Mouse (Mus musculus): Measurements from ENCODE around the gene Prpf4. TPM values are rescaled to one million over a fixed set of nuclear protein-coding genes. Genes with fewer than 3 reads are reported as not detected.

Prpf4 gene
- 9.2 and 10.2 TPM in 2 replicates for polyA plus RNA-seq (2015; fragmentation: Nextera tagmentation; extraction: Ambion mirVana)

GRCm38 (mm10) chr4:62408601-62409282 lies at the start of gene Prpf4, which contains the start of gene Cdc26:
TSS of gene Prpf4 (plus strand) at chr4:62408797.
TSS of gene Cdc26 (minus strand) at chr4:62408642.

GRCm38 (mm10) chr4:62360088-62360804 lies 48.4 kb upstream of the Prpf4 start, which contains the start of the genes Fkbp15 and Slc31a1:
TSS of gene Fkbp15 (minus strand) at chr4:62360548.
TSS of gene Slc31a1 (plus strand) at chr4:62360727.

GRCm38 (mm10) chr4:62435081-62435480 lies 26.5 kb downstream of the Prpf4 start, which contains the start of gene Rnf183:
TSS of gene Rnf183 (minus strand) at chr4:62435252.

GRCm38 (mm10) chr4:62470598-62471051 lies 62.0 kb downstream of the Prpf4 start, which contains the start of gene Wdr31:
TSS of gene Wdr31 (minus strand) at chr4:62470896.

Other genes starting within 250 kb of the Prpf4 start
- gene Zfp37, start 177.8 kb upstream of the Prpf4 start, polyA plus RNA-seq (2015; fragmentation: Nextera tagmentation; extraction: Ambion mirVana), result 2.9 and 3.2 TPM in 2 replicates
- gene Slc31a2, start 146.2 kb upstream of the Prpf4 start, polyA plus RNA-seq (2015; fragmentation: Nextera tagmentation; extraction: Ambion mirVana), result 16.9 and 20.4 TPM in 2 replicates
- 12.3 and 14.4 TPM in 2 replicates for gene Fkbp15, start 48.2 kb upstream of the Prpf4 start, polyA plus RNA-seq (2015; fragmentation: Nextera tagmentation; extraction: Ambion mirVana)
- 17.1 and 20.6 TPM in 2 replicates for gene Slc31a1, start 48.1 kb upstream of the Prpf4 start, polyA plus RNA-seq (2015; fragmentation: Nextera tagmentation; extraction: Ambion mirVana)
- 79.4 and 92.8 TPM in 2 replicates for gene Cdc26, start 155 bp upstream of the Prpf4 start, polyA plus RNA-seq (2015; fragmentation: Nextera tagmentation; extraction: Ambion mirVana)
- not detected in 2 replicates for gene Rnf183, start 26.5 kb downstream of the Prpf4 start, polyA plus RNA-seq (2015; fragmentation: Nextera tagmentation; extraction: Ambion mirVana)
- 0.84 and 0.87 TPM in 2 replicates for gene Wdr31, start 62.1 kb downstream of the Prpf4 start, polyA plus RNA-seq (2015; fragmentation: Nextera tagmentation; extraction: Ambion mirVana)
- gene Bspry, start 71.3 kb downstream of the Prpf4 start, polyA plus RNA-seq (2015; fragmentation: Nextera tagmentation; extraction: Ambion mirVana), result 1.1 and 1.7 TPM in 2 replicates
- 11.3 and 14.4 TPM in 2 replicates for gene Hdhd3, start 94.7 kb downstream of the Prpf4 start, polyA plus RNA-seq (2015; fragmentation: Nextera tagmentation; extraction: Ambion mirVana)
- 41.6 and 49.6 TPM in 2 replicates for gene Alad, start 111.1 kb downstream of the Prpf4 start, polyA plus RNA-seq (2015; fragmentation: Nextera tagmentation; extraction: Ambion mirVana)
- gene Pole3, start 116.3 kb downstream of the Prpf4 start, polyA plus RNA-seq (2015; fragmentation: Nextera tagmentation; extraction: Ambion mirVana), result 31.7 and 36.3 TPM in 2 replicates
- 0.10 TPM in 1 of 2 replicates, not detected in the other for gene 4933430I17Rik, start 116.6 kb downstream of the Prpf4 start, polyA plus RNA-seq (2015; fragmentation: Nextera tagmentation; extraction: Ambion mirVana)
- 25.9 and 36.0 TPM in 2 replicates for gene Rgs3, start 151.1 kb downstream of the Prpf4 start, polyA plus RNA-seq (2015; fragmentation: Nextera tagmentation; extraction: Ambion mirVana)

Measured in skeletal muscle tissue, postnatal 0 days (tissue).